Mouse (Mus musculus): Measurements from ENCODE around the gene Pla2g12b. TPM values are rescaled to one million over a fixed set of nuclear protein-coding genes. Genes with fewer than 3 reads are reported as not detected.

The Pla2g12b gene
- total RNA-seq, 4 experiments from 2014 or later = not detected

- no peak for DNase-seq (ENCODE audit: low spot score)
These were observed 10.3 kb downstream of the Pla2g12b start for GRCm38 (mm10) chr10:59413711-59414110.

- no peak for DNase-seq (ENCODE audit: low spot score)
These were observed 13.2 kb downstream of the Pla2g12b start for GRCm38 (mm10) chr10:59416623-59417022.

- DNase-seq (ENCODE audit: low spot score) = no peak
These were observed 16.1 kb downstream of the Pla2g12b start for GRCm38 (mm10) chr10:59419516-59419915.

DNA sequence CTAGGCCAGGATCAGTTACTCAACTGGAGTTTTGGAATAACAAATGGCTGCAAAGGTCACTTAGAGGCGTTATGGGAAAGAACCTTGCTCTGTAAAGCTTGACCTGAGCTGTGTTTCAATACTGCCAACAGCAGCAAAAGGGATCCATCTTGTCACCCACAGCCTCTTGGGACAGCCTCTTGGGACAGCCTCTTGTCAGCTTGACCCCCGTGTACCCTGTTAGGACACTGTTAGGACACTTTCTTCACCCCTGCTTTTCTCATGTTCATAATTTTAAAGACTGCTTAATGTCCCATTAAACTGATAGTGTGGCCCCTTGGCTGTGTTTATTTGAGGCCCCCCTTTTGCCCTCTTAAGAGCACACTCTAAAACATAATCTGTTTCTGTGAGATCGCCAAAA lies 21.0 kb downstream of the Pla2g12b start:
- no peak for DNase-seq (ENCODE audit: low spot score)

DNA sequence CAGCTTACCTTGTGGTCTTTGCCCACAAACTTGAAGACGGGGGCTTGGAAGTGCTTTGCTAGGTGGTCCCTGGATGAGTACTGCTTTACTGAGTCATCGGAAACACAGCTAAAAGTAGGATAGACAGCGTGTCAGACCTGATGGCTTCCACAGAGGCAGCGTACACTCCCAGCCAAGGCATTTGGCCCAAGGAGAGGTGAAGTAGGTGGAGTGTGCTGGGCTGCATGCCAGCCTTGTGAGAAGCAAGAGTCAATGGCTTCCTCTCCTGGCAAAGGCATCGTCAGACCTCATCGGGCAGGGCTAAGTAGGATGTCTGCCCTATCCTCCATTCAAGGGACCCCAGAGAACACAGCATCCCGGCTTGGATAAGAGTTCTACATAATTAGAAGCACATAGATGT lies 21.9 kb downstream of the Pla2g12b start:
- DNase-seq (ENCODE audit: low spot score) = peak; percentile 69

- DNase-seq (ENCODE audit: low spot score) = no peak
These were observed 22.9 kb downstream of the Pla2g12b start for GRCm38 (mm10) chr10:59426371-59426770.

GRCm38 (mm10) chr10:59429448-59430135 lies 26.1 kb downstream of the Pla2g12b start:
- DNase-seq (ENCODE audit: low spot score) = no peak

DNA sequence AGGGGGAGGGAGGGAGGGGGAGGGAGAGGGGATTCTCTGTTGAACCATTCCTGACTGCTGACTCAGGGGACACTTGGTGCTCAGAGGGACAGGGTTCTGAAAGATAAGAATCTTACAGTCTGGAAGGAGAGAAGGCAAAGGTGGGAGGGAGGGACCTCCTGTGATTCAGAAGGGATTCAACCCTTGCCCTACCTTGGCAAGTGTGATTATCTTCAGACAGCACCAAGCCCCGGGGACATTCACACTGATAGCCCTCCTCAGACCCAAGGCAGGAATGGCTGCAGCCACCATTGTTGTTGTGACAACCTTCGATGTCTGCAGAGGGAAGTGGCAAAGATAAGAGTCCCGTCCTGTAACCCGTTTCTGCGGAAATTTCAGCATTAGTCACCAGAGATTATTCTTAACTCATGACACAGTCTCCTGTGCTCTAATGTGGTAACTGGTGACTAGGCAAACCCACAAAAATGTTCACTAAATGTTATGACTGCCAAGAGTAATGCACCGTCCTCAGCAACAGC lies 27.3 kb downstream of the Pla2g12b start:
- no peak for DNase-seq (ENCODE audit: low spot score)

DNA sequence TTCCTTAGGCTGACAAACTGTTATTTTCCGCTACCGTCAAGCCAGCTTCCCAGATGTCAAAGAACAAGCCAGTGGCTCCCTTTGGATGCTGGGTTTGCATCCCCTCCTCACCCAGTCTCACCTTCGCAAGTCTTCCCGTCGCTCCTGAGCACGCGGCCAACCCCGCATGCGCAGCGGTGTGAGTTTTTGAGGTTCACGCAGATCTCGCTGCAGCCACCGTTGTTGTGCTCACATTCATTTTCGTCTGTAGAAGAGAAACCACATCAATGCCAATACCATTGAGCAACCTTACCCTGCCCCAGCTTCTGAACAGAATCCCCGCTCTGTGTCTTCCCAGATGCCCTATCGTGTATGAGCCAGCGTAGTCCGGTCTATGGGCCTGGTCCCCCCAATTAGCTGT lies 32.3 kb downstream of the Pla2g12b start:
- DNase-seq (ENCODE audit: low spot score) = no peak

DNA sequence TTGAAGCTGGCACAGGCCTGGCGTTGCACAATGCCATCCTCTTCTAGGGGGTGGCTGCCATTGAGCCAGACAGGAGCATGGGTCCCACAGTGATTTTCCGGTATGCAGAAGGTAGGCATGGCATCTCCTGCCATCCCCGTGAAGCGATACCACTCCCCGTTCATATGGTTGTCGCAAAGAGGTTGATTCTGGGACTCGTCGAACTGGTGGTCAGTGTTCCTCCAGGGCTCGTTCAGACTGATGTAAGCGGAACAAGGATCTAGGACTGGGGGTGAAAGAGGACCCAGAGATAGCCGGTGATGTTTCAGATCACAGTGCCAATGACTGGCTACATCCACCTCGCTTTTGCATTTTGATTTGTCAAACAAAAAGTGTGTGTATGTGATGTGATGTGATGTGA lies 35.2 kb downstream of the Pla2g12b start:
- no peak for DNase-seq (ENCODE audit: low spot score)

GRCm38 (mm10) chr10:59439508-59439931 lies 36.1 kb downstream of the Pla2g12b start:
- DNase-seq (ENCODE audit: low spot score) = peak; percentile 53

DNA sequence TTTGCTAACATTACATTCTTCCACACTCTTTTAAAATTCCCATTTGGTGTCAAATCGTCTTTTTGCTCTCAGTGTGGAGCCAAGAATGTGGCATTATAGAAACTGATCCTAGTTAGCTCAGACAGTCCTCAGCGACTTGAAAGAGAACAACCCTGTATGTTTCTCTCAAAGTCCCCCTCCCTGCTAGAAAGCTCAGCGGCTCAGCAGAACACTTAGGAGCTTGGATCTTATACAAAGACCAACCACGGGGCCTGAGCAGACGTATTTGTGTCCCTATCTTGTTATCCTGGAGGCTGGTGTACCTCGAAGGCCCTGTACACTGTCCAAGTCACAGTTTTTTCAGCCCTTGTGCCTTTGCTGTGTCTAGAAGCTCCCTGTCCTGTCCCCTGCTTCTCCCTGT lies 36.7 kb downstream of the Pla2g12b start:
- DNase-seq (ENCODE audit: low spot score) = no peak

GRCm38 (mm10) chr10:59441735-59442134 lies 38.3 kb downstream of the Pla2g12b start, which contains the start of gene Oit3:
TSS of gene Oit3 (minus strand) at chr10:59441778.
- no peak for DNase-seq (ENCODE audit: low spot score)

GRCm38 (mm10) chr10:59443212-59443611 lies 39.8 kb downstream of the Pla2g12b start:
- no peak for DNase-seq (ENCODE audit: low spot score)

DNA sequence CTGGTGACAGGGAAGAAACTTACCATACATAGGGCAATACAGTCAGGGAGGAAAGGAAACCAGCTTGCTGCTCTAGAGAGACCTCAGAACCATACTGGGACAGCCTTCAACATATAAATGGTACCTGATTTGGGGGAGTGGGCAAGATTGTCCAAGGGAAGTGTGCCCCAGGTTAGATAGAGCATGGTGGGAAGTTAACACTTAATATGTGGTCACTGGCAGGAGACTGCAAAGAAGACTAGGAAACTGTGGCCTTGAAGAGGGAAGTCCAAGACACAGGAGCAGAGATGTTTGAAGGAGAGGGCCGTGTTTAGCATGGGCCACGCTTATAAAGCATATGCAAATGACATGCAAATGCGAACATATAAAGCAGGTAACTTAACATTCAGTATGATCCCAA lies 40.6 kb downstream of the Pla2g12b start:
- no peak for DNase-seq (ENCODE audit: low spot score)

DNA sequence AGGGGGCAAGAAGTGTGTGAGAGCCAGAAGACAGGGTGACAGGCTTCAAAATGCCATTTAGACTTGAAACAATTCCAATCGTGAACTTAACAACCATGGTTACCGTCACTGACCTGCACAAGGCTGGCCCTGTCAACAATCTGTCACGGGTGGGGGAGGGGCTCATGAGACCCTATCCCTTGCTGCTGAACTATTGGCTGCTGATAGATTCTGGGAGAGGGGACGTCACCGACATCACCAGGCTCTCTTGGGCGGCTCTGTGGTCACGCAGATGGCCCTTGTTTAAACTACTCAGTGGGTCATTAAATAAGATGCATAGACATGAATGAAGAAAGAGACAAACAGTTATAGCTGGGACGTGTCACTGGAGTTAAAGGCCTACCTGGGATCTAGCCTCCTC lies 41.2 kb downstream of the Pla2g12b start:
- no peak for DNase-seq (ENCODE audit: low spot score)

GRCm38 (mm10) chr10:59446911-59447437 lies 43.5 kb downstream of the Pla2g12b start:
- no peak for DNase-seq (ENCODE audit: low spot score)

DNA sequence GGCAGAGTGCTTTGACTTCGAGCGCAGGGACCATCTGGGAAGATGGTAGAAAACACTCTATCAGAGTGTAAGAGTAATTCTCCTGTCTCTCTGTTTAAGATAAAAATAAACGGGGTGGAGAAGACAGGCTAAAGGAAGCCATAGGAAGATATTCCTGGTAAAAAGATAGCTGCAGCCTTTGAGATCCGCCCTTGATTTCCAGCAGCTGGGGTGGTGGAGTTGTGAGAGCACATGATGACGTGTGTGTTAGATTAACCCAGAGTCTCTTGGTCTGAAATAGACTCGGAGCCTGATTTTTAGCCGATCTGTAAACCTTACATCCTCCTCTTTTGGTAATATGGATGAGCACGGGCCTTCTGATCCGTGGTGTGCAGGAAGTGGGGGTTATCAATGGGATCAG lies 44.1 kb downstream of the Pla2g12b start:
- no peak for DNase-seq (ENCODE audit: low spot score)

- peak; percentile 30 for DNase-seq (ENCODE audit: low spot score)
These were observed 48.4 kb downstream of the Pla2g12b start for GRCm38 (mm10) chr10:59451839-59452238.

DNA sequence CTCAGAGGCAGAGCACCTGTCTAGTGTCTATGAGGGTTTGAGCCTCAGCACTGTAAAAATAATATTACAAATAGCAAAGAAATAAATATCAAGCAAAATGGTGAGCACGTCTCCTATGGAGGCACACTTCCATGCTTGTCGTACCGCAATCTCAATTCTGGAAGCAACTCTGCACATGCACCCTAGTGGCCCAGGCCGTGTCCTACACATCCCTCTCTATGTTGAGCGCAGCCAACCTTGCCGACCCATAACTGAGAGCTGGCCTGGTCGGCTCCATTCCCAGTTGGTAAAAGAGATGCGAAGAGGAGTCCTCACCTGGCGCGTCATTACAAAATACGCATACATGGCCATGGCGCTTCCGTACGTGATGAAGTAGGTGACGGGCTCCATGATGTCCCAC lies 51.2 kb downstream of the Pla2g12b start:
- DNase-seq (ENCODE audit: low spot score) = no peak

DNA sequence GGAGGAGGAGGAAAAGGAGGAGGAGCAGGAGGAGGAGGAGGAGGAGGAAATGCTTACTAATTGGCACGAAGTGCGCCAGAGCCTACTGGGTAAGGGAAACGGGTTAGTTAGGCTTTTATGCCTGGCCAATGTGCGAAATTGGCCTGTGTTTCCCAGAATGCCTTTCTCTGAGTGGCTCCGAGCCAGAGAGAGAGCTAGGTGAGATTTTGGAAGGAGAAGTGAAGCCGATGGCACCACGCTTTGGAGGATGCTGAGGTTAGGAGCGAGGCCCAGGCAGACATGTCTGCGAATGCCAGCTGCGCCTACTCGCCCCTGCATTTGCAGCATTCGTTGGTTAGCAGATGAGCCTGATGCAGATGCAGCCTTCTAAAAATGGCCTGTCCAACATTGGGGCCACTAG lies 56.3 kb downstream of the Pla2g12b start:
- no peak for DNase-seq (ENCODE audit: low spot score)

- DNase-seq (ENCODE audit: low spot score) = no peak
These were observed 58.8 kb downstream of the Pla2g12b start for GRCm38 (mm10) chr10:59462307-59462706.

DNA sequence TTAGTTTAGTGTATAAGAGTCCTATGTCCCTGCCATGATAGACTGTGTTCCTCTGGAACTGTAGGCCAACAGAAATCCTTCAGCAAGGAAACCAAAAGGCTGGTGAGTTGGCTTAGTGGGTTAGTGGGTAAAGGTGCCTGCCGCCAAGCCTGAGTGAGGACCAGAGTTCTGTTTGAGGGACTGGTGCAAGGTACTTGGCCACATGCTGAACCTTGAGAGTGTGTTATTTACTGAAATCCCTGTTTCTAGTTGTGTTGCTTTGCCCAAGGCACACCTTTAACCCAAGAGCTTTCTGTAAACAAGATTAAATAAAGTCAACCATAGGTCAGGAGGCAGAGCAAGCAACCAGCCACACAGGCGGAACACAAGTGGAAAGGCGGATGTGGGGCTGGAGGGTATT lies 62.1 kb downstream of the Pla2g12b start:
- DNase-seq (ENCODE audit: low spot score) = no peak

Data from heart, adult 8-10 months (tissue).